Mouse (Mus musculus) common myeloid progenitor, adult 5-6 weeks (primary cell): ENCODE results near the gene Ptcra. TPM values are rescaled to one million over a fixed set of nuclear protein-coding genes. Genes with fewer than 3 reads are reported as not detected.
A peak's percentile ranks its signal among the peaks of the same experiment; 100 is the strongest.
"Not testable (repeated sequence)": the region's sequence is repeated elsewhere in the genome, so short reads cannot be mapped to it uniquely, and the experiment has no call there.

Experiments
- ATAC-seq: replicated peaks from 2 replicates; pipeline ENCODE4 v1.8.0; 2016; ENCODE audit warnings: low read depth, mild to moderate bottlenecking, moderate TSS enrichment, inconsistent platforms; ENCODE audit not compliant: poor library complexity, severe bottlenecking
- total RNA-seq: library from RNA; stranded (forward); fragments of 200-1000, 187-1606 nt; gene quantifications from 2 replicates; pipeline ENCODE4 v1.2.3, GENCODE M21; 2017

The Ptcra gene
- not detected in 2 replicates for total RNA-seq

- ATAC-seq: no peak
Measured at GRCm38 (mm10) chr17:46763544-46763943, at the start of gene Ptcra. Gene Ptcra (minus strand): TSS chr17:46763712.

GRCm38 (mm10) chr17:46812442-46812841 lies 48.9 kb upstream of the Ptcra start:
- no peak for ATAC-seq

GRCm38 (mm10) chr17:46810672-46811071 lies 47.2 kb upstream of the Ptcra start:
- ATAC-seq: no peak

GRCm38 (mm10) chr17:46809131-46809830 lies 45.8 kb upstream of the Ptcra start:
- no peak for ATAC-seq

GRCm38 (mm10) chr17:46808376-46808775 lies 44.9 kb upstream of the Ptcra start:
- ATAC-seq: no peak

- ATAC-seq: no peak
Measured at GRCm38 (mm10) chr17:46801761-46802160, 38.2 kb upstream of the Ptcra start.

- ATAC-seq: no peak
Measured at GRCm38 (mm10) chr17:46799680-46800079, 36.2 kb upstream of the Ptcra start.

- ATAC-seq: no peak
Measured at GRCm38 (mm10) chr17:46797386-46797785, 33.9 kb upstream of the Ptcra start.

GRCm38 (mm10) chr17:46796743-46797142 lies 33.2 kb upstream of the Ptcra start:
- no peak for ATAC-seq

- ATAC-seq: no peak
Measured at GRCm38 (mm10) chr17:46792963-46793362, 29.5 kb upstream of the Ptcra start.

GRCm38 (mm10) chr17:46787974-46788373 lies 24.5 kb upstream of the Ptcra start:
- ATAC-seq: not testable (repeated sequence)

- ATAC-seq: no peak
Measured at GRCm38 (mm10) chr17:46786952-46787351, 23.4 kb upstream of the Ptcra start.

GRCm38 (mm10) chr17:46783222-46783565 lies 19.7 kb upstream of the Ptcra start:
- ATAC-seq: 0 out of 2 replicates have a peak, but pooled peaks have one; percentile 3

GRCm38 (mm10) chr17:46782341-46783221 lies 19.1 kb upstream of the Ptcra start, which contains the start of gene Rpl7l1:
Gene Rpl7l1 (minus strand): TSS chr17:46782672.
- peak; percentile 93 for ATAC-seq

GRCm38 (mm10) chr17:46781876-46782275 lies 18.4 kb upstream of the Ptcra start:
- ATAC-seq: no peak

GRCm38 (mm10) chr17:46776087-46776486 lies 12.6 kb upstream of the Ptcra start:
- no peak for ATAC-seq

GRCm38 (mm10) chr17:46775070-46775469 lies 11.6 kb upstream of the Ptcra start:
- no peak for ATAC-seq

- ATAC-seq: no peak
Measured at GRCm38 (mm10) chr17:46774131-46774472, 10.6 kb upstream of the Ptcra start.

GRCm38 (mm10) chr17:46773278-46774130 lies 10.0 kb upstream of the Ptcra start:
- 0 out of 2 replicates have a peak, but pooled peaks have one; percentile 10 for ATAC-seq
